ENCODE assay signal across 8 mouse cellular contexts in genomic region chr11:119086144-119086971, GRCm38 (mm10). TPM values are rescaled to one million over a fixed set of nuclear protein-coding genes. Genes with fewer than 3 reads are reported as not detected.
DNase-seq lines count a peak whose midpoint lies in the region; ATAC-seq and TF ChIP-seq lines count a peak whose summit lies in the region.

Gene Cbx4 (minus strand): TSS chr11:119086221.

- peak within 1 kb of the TSS; percentile 89 for H3K9ac ChIP-seq in CH12.LX (ENCODE audit: insufficient read depth, low read depth)
- peak within 1 kb of the TSS; percentile 93 for H3K9ac ChIP-seq in forebrain, embryonic 12.5 days
- H3K9ac ChIP-seq in heart, postnatal 0 days (replicated peaks; ENCODE audit: low read depth, low read length) = peak within 1 kb of the TSS; percentile 89
- peak within 1 kb of the TSS; percentile 78 for H3K9ac ChIP-seq in liver, embryonic 16.5 days (ENCODE audit: low read depth, low read length)
- H3K9ac ChIP-seq in neural tube, embryonic 13.5 days = peak within 1 kb of the TSS; percentile 95

- peak within 1 kb of the TSS; percentile 92 for H3K27ac ChIP-seq in CH12.LX (ENCODE audit: insufficient read depth, low read depth)
- H3K27ac ChIP-seq in forebrain, embryonic 12.5 days = peak within 1 kb of the TSS; percentile 98
- H3K27ac ChIP-seq in heart, postnatal 0 days (ENCODE audit: low read depth) = peak within 1 kb of the TSS; percentile 99
- H3K27ac ChIP-seq in liver, embryonic 16.5 days (ENCODE audit: low read length) = peak within 1 kb of the TSS; percentile 86
- peak within 1 kb of the TSS; percentile 99 for H3K27ac ChIP-seq in neural tube, embryonic 13.5 days (replicated peaks)

- DNase-seq in CH12.LX (ENCODE audit: extremely low read depth) = peak; percentile 95
- DNase-seq in c-Kit-positive CD71-negative TER-119-negative erythroid progenitor cells, embryonic 14.5 days (ENCODE audit: low read depth) = peak; percentile 83
- DNase-seq in heart, postnatal 0 days (ENCODE audit: low spot score) = peak; percentile 96
- DNase-seq in kidney, postnatal 4 days = peak; percentile 94 to 97
- peak; percentile 93 for DNase-seq in testis, postnatal 10 days (ENCODE audit: low spot score)

- peak in 1 of 2 experiments; percentile 45; a peak in 2 of 4 replicates for TF ChIP-seq CTCF in CH12.LX (conservative IDR thresholded peaks at IDR 0.05 in 1 of 2, IDR thresholded peaks at IDR 0.05 in 1 of 2; ENCODE audit: low read depth in 2 of 2, low read length in 2 of 2)
- 0 out of 2 replicates have a peak, but pooled peaks have one; percentile 3 for TF ChIP-seq CTCF in heart, postnatal 0 days (IDR thresholded peaks at IDR 0.05; ENCODE audit: low read depth)

- H3K9me3 ChIP-seq in CH12.LX (replicated peaks; ENCODE audit: low read length) = no peaks in the 10 kb centered on the region
- no peaks in the 10 kb centered on the region for H3K9me3 ChIP-seq in forebrain, embryonic 12.5 days
- H3K9me3 ChIP-seq in heart, postnatal 0 days (replicated peaks; ENCODE audit: control insufficient read depth, low read length) = no peaks in the 10 kb centered on the region
- no peaks in the 10 kb centered on the region for H3K9me3 ChIP-seq in liver, embryonic 16.5 days (replicated peaks; ENCODE audit: control insufficient read depth, low read length)
- no peaks in the 10 kb centered on the region for H3K9me3 ChIP-seq in neural tube, embryonic 13.5 days

- H3K36me3 ChIP-seq in CH12.LX (replicated peaks in 1 of 2; ENCODE audit: control insufficient read depth in 1 of 2, insufficient read depth in 1 of 2, low read length in 1 of 2) = peaks cover 30 to 36% of the 10 kb centered on the region in 2 experiments
- H3K36me3 ChIP-seq in forebrain, embryonic 12.5 days (replicated peaks) = peaks cover 11% of the 10 kb centered on the region
- peaks cover 5% of the 10 kb centered on the region for H3K36me3 ChIP-seq in heart, postnatal 0 days (replicated peaks; ENCODE audit: control insufficient read depth, insufficient read depth, low read length)
- H3K36me3 ChIP-seq in liver, embryonic 16.5 days (ENCODE audit: control insufficient read depth, insufficient read depth) = peaks cover 4% of the 10 kb centered on the region
- H3K36me3 ChIP-seq in neural tube, embryonic 13.5 days = peaks cover 10% of the 10 kb centered on the region

- no peak for TF ChIP-seq RAD21 in CH12.LX (IDR thresholded peaks at IDR 0.05; ENCODE audit: low read depth, low read length)

- H3K4me1 ChIP-seq in CH12.LX (ENCODE audit: control insufficient read depth in 1 of 2, insufficient read depth in 2 of 2) = peaks cover 22 to 77% of the 10 kb centered on the region in 2 experiments
- peaks cover 83% of the 10 kb centered on the region for H3K4me1 ChIP-seq in forebrain, embryonic 12.5 days
- peaks cover 30% of the 10 kb centered on the region for H3K4me1 ChIP-seq in heart, postnatal 0 days (ENCODE audit: control insufficient read depth, insufficient read depth)
- peaks cover 52% of the 10 kb centered on the region for H3K4me1 ChIP-seq in liver, embryonic 16.5 days (ENCODE audit: control insufficient read depth, low read depth, low read length)
- H3K4me1 ChIP-seq in neural tube, embryonic 13.5 days (replicated peaks) = peaks cover 77% of the 10 kb centered on the region

- in situ Hi-C loops in CH12.LX (cut with MboI; ENCODE audit: low pct_ligation_motif_present, low pct_unique_long_range_greater_than_20kb, low sequenced_read_pairs) = no loop called here

- H3K4me3 ChIP-seq in CH12.LX (replicated peaks in 1 of 3; ENCODE audit: low read depth in 2 of 3, low read length in 2 of 3, poor library complexity in 1 of 3) = peak within 1 kb of the TSS; percentile 83 to 97 (median 93)
- peak within 1 kb of the TSS; percentile 63 for H3K4me3 ChIP-seq in forebrain, embryonic 12.5 days (replicated peaks)
- H3K4me3 ChIP-seq in heart, postnatal 0 days (ENCODE audit: low read depth, low read length) = peak within 1 kb of the TSS; percentile 91
- peak within 1 kb of the TSS; percentile 71 for H3K4me3 ChIP-seq in liver, embryonic 16.5 days (ENCODE audit: low read depth, low read length)
- peak within 1 kb of the TSS; percentile 79 for H3K4me3 ChIP-seq in neural tube, embryonic 13.5 days

- TF ChIP-seq POLR2A in CH12.LX (IDR thresholded peaks at IDR 0.05; ENCODE audit: low read depth, low read length) = peak; percentile 92

- WGBS in forebrain, embryonic 12.5 days = under 1% methylated on average over 66 of the region's 67 CpGs
- 1% methylated on average over 52 of the region's 67 CpGs for WGBS in heart, postnatal 0 days
- 1% methylated on average over 59 of the region's 67 CpGs for WGBS in liver, embryonic 16.5 days (ENCODE audit: insufficient replicate concordance)
- 1% methylated on average over 66 of the region's 67 CpGs for WGBS in neural tube, embryonic 13.5 days

- dilution Hi-C loops in CH12.LX (cut with MboI; ENCODE audit: extremely low pct_ligation_motif_present, extremely low pct_unique_long_range_greater_than_20kb, low sequenced_read_pairs) = no loop called here

- peaks cover 29% of the 10 kb centered on the region for H3K27me3 ChIP-seq in CH12.LX (replicated peaks)
- H3K27me3 ChIP-seq in forebrain, embryonic 12.5 days = peaks cover 76% of the 10 kb centered on the region
- peaks cover 35% of the 10 kb centered on the region for H3K27me3 ChIP-seq in heart, postnatal 0 days (ENCODE audit: control insufficient read depth, insufficient read depth, low read length)
- H3K27me3 ChIP-seq in liver, embryonic 16.5 days (ENCODE audit: control insufficient read depth, insufficient read depth, low read depth, low read length) = peaks cover 69% of the 10 kb centered on the region
- peaks cover 64% of the 10 kb centered on the region for H3K27me3 ChIP-seq in neural tube, embryonic 13.5 days

- H3K4me2 ChIP-seq in CH12.LX (ENCODE audit: insufficient read depth, low read depth, poor library complexity, severe bottlenecking) = peak within 1 kb of the TSS; percentile 75; the same call in 1 of the 2 replicates
- peak within 1 kb of the TSS; percentile 96 for H3K4me2 ChIP-seq in forebrain, embryonic 12.5 days
- H3K4me2 ChIP-seq in heart, postnatal 0 days (ENCODE audit: low read depth, low read length) = peak within 1 kb of the TSS; percentile 95
- peak within 1 kb of the TSS; percentile 71 for H3K4me2 ChIP-seq in liver, embryonic 16.5 days (ENCODE audit: low read depth, low read length)
- peak within 1 kb of the TSS; percentile 86 for H3K4me2 ChIP-seq in neural tube, embryonic 13.5 days

- peaks cover 46% of the 10 kb centered on the region for H3K79me2 ChIP-seq in CH12.LX (replicated peaks; ENCODE audit: control insufficient read depth, extremely low read depth, insufficient read depth, poor library complexity, severe bottlenecking)

- peak; percentile 90 for ATAC-seq in forebrain, embryonic 12.5 days (ENCODE audit: low FRiP score)
- peak; percentile 88 for ATAC-seq in heart, postnatal 0 days (ENCODE audit: insufficient read depth, low read depth)
- ATAC-seq in liver, embryonic 16.5 days (ENCODE audit: low read depth) = peak; percentile 86
- peak; percentile 87 for ATAC-seq in neural tube, embryonic 13.5 days (ENCODE audit: low read depth)

- TF ChIP-seq EP300 in CH12.LX (IDR thresholded peaks at IDR 0.05; ENCODE audit: low read length) = no peak
- no peak for TF ChIP-seq EP300 in heart, postnatal 0 days (IDR thresholded peaks at IDR 0.05; ENCODE audit: low read depth)

TF ChIP-seq in CH12.LX, 34 proteins besides CTCF, POLR2A, EP300 and RAD21 (continues in another document):
- TF ChIP-seq MAX (IDR thresholded peaks at IDR 0.05; ENCODE audit: low read length) (peak; percentile 12; the same call in 1 of the 2 replicates), MXI1 (IDR thresholded peaks at IDR 0.05; ENCODE audit: low read depth, low read length) (peak; percentile 46; the same call in 1 of the 2 replicates), ZKSCAN1 (IDR thresholded peaks at IDR 0.05; ENCODE audit: borderline replicate concordance, low read depth, low read length) (no peak), POLR2AphosphoS2 (IDR thresholded peaks at IDR 0.05; ENCODE audit: low read depth, low read length) (peak; percentile 73), TCF12 (IDR thresholded peaks at IDR 0.05; ENCODE audit: low read depth, low read length) (peak; percentile 98), UBTF (IDR thresholded peaks at IDR 0.05; ENCODE audit: low read depth, low read length) (0 out of 2 replicates have a peak, but pooled peaks have one; percentile 71), USF1 (IDR thresholded peaks at IDR 0.05; ENCODE audit: low read depth, low read length) (no peak), JUN (IDR thresholded peaks at IDR 0.05; ENCODE audit: insufficient read depth, low read depth, low read length) (no peak), NELFE (IDR thresholded peaks at IDR 0.05; ENCODE audit: low read depth, low read length) (peak; percentile 87), E2F4 (IDR thresholded peaks at IDR 0.05; ENCODE audit: insufficient replicate concordance, low read depth, low read length) (no peak), USF2 (conservative IDR thresholded peaks at IDR 0.05; ENCODE audit: low read depth, low read length) (no peak), NRF1 (IDR thresholded peaks at IDR 0.05; ENCODE audit: low read depth, low read length) (peak; percentile 63), MAZ (IDR thresholded peaks at IDR 0.05; ENCODE audit: low read depth, low read length) (peak; percentile 87; the same call in 1 of the 2 replicates), HCFC1 (IDR thresholded peaks at IDR 0.05; ENCODE audit: low read depth, low read length) (peak; percentile 36), GABPA (IDR thresholded peaks at IDR 0.05; ENCODE audit: insufficient replicate concordance, low read depth, low read length) (no peak), CHD1 (IDR thresholded peaks at IDR 0.05; ENCODE audit: low read depth, low read length) (0 out of 2 replicates have a peak, but pooled peaks have one; percentile 34), MEF2A (IDR thresholded peaks at IDR 0.05; ENCODE audit: borderline replicate concordance, low read depth, low read length) (peak; percentile 56), ZC3H11A (IDR thresholded peaks at IDR 0.05; ENCODE audit: low read depth, low read length) (no peak), IRF4 (IDR thresholded peaks at IDR 0.05; ENCODE audit: low read depth, low read length) (no peak; the same call in 1 of the 2 replicates), BHLHE40 (IDR thresholded peaks at IDR 0.05; ENCODE audit: low read depth, low read length) (peak; percentile 97)

RNA-seq across cellular contexts. Expression of gene Cbx4, which starts in this region (rescaled TPM):
- total RNA-seq in CH12.LX (2012; rRNA removed) (30.6 and 40.4 TPM in 2 replicates), CH12.LX (2014; rRNA removed) (11.4 and 15.0 TPM in 2 replicates)
- polyA plus RNA-seq in CH12.LX (2012; ENCODE audit: insufficient read length, low read depth) = 26.0 and 29.8 TPM in 2 replicates
- 12.7 and 14.5 TPM in 2 replicates for polyA plus RNA-seq in forebrain, embryonic 12.5 days (2016; fragmentation: Nextera tagmentation; extraction: Ambion mirVana)
- total RNA-seq in heart, postnatal 0 days (2014; rRNA removed; ENCODE audit: low replicate concordance) = 12.1 and 23.1 TPM in 2 replicates
- polyA plus RNA-seq in heart, postnatal 0 days (2015; fragmentation: Nextera tagmentation; extraction: Ambion mirVana) = 6.8 and 8.2 TPM in 2 replicates
- 2.5 and 2.9 TPM in 2 replicates for polyA plus RNA-seq in liver, embryonic 16.5 days (2015; fragmentation: Nextera tagmentation; extraction: Ambion mirVana)
- polyA plus RNA-seq in neural tube, embryonic 13.5 days (2015; fragmentation: Nextera tagmentation; extraction: Ambion mirVana) = 14.8 and 16.5 TPM in 2 replicates

Comparison
In these comparisons a context has a peak if more than half of its experiments do, and no peak if none do; other contexts are left out.
1. Peak in every context shown above with its lines: DNase-seq, ATAC-seq, H3K4me3 ChIP-seq and H3K27ac ChIP-seq.